Mouse (Mus musculus): ENCODE measurements around the gene Tnp2. TPM values are rescaled to one million over a fixed set of nuclear protein-coding genes. Genes with fewer than 3 reads are reported as not detected.

Tnp2 gene
- total RNA-seq, 2 experiments from 2014 or later: not detected

GRCm38 (mm10) chr16:10770531-10771325 is 17.7 kb downstream of the Tnp2 start:
- DNase-seq (ENCODE audit: low spot score in 2 of 2): no peak

GRCm38 (mm10) chr16:10769661-10770060 is 18.8 kb downstream of the Tnp2 start:
- no peak for DNase-seq (ENCODE audit: low spot score in 2 of 2)

- DNase-seq (ENCODE audit: low spot score in 2 of 2): no peak
Observed at GRCm38 (mm10) chr16:10768821-10769220, 19.6 kb downstream of the Tnp2 start.

- peak; percentile 59 to 76 for DNase-seq (ENCODE audit: low spot score in 2 of 2)
Observed at GRCm38 (mm10) chr16:10767158-10767557, 21.3 kb downstream of the Tnp2 start.

- no peak for DNase-seq (ENCODE audit: low spot score in 2 of 2)
Observed at GRCm38 (mm10) chr16:10764323-10764722, 24.1 kb downstream of the Tnp2 start.

- no peak for DNase-seq (ENCODE audit: low spot score in 2 of 2)
Observed at GRCm38 (mm10) chr16:10763540-10764264, 24.8 kb downstream of the Tnp2 start.

DNA sequence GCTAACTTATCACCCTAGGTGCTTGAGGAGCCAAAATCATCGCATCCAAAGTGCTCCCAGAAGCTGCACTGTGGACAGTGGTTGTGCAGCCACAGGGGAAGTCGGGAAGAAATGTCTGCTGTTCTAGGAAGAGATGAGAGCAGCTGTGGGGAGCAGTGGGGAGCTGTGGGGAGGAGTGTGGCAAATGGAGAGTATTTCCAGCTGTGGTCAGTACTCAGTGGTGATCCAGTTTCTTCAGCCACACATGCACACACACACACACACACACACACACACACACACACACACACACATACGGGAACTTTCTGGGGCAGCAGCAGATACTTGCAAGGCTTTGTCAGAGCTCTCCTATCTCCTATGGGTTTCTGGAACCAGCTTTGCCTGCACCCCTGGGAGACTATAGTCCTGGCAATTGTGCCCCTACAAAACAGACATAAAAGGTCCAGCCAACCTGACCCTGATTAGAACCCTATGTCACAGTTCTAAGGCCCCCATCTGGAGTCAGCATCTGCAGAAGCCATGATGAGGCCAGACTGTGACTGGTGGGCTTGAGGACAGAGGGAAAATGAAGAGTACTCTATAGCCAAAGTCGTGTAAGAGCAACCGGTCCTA is 25.8 kb downstream of the Tnp2 start:
- no peak for DNase-seq (ENCODE audit: low spot score in 2 of 2)

DNA sequence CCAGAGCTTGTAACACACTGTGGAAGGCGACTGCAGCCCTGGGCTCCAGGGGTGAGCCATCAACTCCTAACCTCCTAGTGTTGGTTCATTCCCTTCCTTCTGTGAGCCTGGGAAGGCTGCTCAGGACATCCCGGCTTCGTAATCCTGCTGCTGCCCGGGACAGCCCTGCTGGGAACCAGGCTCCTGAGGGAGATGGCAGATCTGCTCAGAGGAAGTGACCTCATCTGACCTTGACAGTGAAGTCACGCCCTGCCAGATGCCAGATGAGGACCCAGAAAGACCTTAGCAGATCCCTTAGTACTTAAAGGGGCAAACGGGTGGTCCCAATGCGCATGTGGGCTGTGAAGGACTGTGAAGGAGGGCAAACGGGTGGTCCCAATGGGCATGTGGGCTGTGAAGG is 27.3 kb downstream of the Tnp2 start:
- DNase-seq (ENCODE audit: low spot score in 2 of 2): no peak

GRCm38 (mm10) chr16:10756168-10756567 is 32.3 kb downstream of the Tnp2 start:
- DNase-seq (ENCODE audit: low spot score in 2 of 2): no peak

DNA sequence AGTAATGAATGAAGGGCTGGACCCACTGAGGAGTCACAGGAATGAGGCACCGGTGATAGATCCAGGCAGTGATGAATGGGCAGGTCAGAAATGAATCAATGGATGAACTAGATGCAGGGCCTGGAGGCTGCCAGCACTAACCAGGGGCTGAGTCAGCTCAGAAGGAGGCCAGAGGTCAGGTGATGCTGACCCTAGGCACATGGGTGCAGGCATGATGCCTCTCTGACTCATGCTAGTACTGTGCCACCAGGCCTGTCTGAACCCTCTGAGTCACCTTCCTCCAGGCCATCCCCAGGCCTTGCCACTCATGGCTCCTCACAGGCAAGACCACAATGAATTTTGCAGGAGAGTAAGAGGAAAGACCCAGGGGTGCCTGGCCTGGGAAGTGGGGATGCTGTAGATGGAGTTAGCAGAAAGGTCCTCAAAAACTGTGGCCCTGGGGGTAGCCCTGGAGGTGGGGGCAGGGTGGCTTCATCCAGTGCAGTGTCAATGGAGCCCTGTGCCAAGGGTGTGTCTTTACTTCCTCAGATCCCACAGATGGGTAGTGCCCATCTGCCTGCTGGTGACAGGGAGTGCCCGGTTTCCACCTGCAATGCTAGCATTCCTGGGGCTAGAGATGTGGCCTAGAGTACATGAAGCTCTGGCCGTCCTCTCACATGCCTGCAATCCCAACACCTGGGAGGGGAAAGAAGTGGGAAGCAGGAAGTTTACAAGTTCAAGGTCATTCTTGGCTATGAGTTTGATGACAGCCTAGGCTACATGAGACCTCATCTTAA is 33.8 kb downstream of the Tnp2 start:
- no peak for DNase-seq (ENCODE audit: low spot score in 2 of 2)

GRCm38 (mm10) chr16:10749824-10750223 is 38.6 kb downstream of the Tnp2 start:
- DNase-seq (ENCODE audit: low spot score in 2 of 2): no peak

DNA sequence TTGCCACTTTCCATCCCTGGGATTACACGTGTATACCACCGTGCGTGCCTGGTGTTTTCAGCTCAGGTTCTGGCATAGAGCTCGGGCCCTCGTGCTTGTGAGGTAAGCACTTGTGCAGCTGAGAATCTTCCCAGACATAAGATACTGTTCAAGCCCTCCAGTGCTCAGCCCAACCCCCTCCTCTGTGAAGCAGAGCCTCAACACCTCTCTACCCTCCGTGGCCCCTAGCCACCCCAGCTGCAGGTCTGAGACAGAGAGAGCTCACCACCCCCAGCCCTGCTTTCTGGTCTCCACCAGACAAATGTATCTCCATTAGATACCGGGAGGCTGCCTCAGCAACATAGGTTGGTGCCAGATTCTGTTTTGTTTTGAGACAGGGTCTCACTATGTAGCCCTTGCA is 39.2 kb downstream of the Tnp2 start:
- no peak for DNase-seq (ENCODE audit: low spot score in 2 of 2)

- DNase-seq (ENCODE audit: low spot score in 2 of 2): no peak
Observed at GRCm38 (mm10) chr16:10741082-10741481, 47.4 kb downstream of the Tnp2 start.

GRCm38 (mm10) chr16:10739854-10740398 is 48.5 kb downstream of the Tnp2 start:
- no peak for DNase-seq (ENCODE audit: low spot score in 2 of 2)

DNA sequence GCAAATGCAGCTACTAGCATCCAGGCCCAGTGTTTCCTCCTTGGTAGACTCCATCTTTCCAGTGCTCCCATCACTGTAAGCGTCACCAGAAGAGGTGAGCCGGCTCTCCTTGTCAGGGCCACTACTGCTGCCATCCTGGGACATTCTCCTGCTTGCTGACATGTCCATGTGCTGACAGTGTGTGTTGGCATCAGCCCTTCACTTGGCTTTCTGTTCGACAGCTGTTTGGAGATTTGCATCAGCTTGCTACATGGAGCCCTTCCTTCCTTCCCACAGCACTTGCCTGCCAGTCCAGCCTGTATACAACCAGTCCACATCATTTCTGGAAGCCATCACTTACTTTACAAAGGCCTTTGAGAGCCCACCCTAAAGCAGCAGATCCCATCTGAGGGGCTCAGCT is 49.6 kb downstream of the Tnp2 start:
- no peak for DNase-seq (ENCODE audit: low spot score in 2 of 2)

Other genes with a start within 250 kb of the Tnp2 start
- 10 to 100 TPM; 32.9 to 37.5 TPM for gene Dexi, start 245.6 kb downstream of the Tnp2 start, total RNA-seq (2021)
- 10 to 100 TPM; 22.3 to 26.2 TPM for gene Clec16a, start 243.3 kb downstream of the Tnp2 start, total RNA-seq (2021)
- gene Socs1, start 3.1 kb downstream of the Tnp2 start, total RNA-seq (2021): 1 to 10 TPM; 2.9 to 3.2 TPM
- not detected for gene Prm3, start 2.3 kb upstream of the Tnp2 start, total RNA-seq (2021)
- gene Prm2, start 7.5 kb upstream of the Tnp2 start, total RNA-seq (2021): not detected
- gene Prm1, start 17.2 kb upstream of the Tnp2 start, total RNA-seq (2021): not detected
- not detected for gene Gm11172, start 24.3 kb upstream of the Tnp2 start, total RNA-seq (2021)
- 1 to 10 TPM; 1.6 to 1.8 TPM for gene Rmi2, start 46.4 kb upstream of the Tnp2 start, total RNA-seq (2021)